Mouse (Mus musculus) stomach, embryonic 16.5 days (tissue): ENCODE results near the gene Rab13. TPM values are rescaled to one million over a fixed set of nuclear protein-coding genes. Genes with fewer than 3 reads are reported as not detected.
"Not testable (repeated sequence)": the region's sequence is repeated elsewhere in the genome, so short reads cannot be mapped to it uniquely, and the experiment has no call there.

Experiments
- ATAC-seq: fragments of 200-750 bp; cut with Nextera tagmentation; 2 replicates; pipeline ENCODE4 v1.8.0; 2017; ENCODE audit warnings: moderate number of reproducible peaks, moderate TSS enrichment; ENCODE audit not compliant: insufficient read depth, low FRiP score
- H3K27ac ChIP-seq: fragments of 300-500 bp; sonication (generic); 2 replicates; pipeline ENCODE4 v1.5.1; 2014; ENCODE audit warnings: low read length
- H3K27me3 ChIP-seq: fragments of 300-500 bp; sonication (generic); 2 replicates; pipeline ENCODE4 v1.6.1; 2014; ENCODE audit warnings: low read length, control low read depth, mixed read lengths; ENCODE audit not compliant: control insufficient read depth, insufficient read depth
- H3K36me3 ChIP-seq: fragments of 300-500 bp; sonication (generic); 2 replicates; pipeline ENCODE4 v1.6.1; 2014; ENCODE audit warnings: low read length; ENCODE audit not compliant: control insufficient read depth, insufficient read depth
- H3K4me1 ChIP-seq: fragments of 300-500 bp; sonication (generic); 2 replicates; pipeline ENCODE4 v1.6.1; 2014; ENCODE audit warnings: low read length, control low read depth, mixed read lengths; ENCODE audit not compliant: control insufficient read depth, insufficient read depth
- H3K4me2 ChIP-seq: fragments of 300-500 bp; sonication (generic); 2 replicates; pipeline ENCODE4 v1.6.1; 2014; ENCODE audit warnings: low read depth, low read length, mixed read lengths
- H3K4me3 ChIP-seq: fragments of 300-500 bp; sonication (generic); replicated peaks from 2 replicates; pipeline ENCODE4 v1.5.1; 2014; ENCODE audit warnings: mild to moderate bottlenecking, low read length
- H3K9ac ChIP-seq: fragments of 300-500 bp; sonication (generic); 2 replicates; pipeline ENCODE4 v1.6.1; 2014; ENCODE audit warnings: low read length
- H3K9me3 ChIP-seq: fragments of 300-500 bp; sonication (generic); replicated peaks from 2 replicates; pipeline ENCODE4 v1.6.1; 2016; ENCODE audit warnings: low read length, control low read depth; ENCODE audit not compliant: control insufficient read depth
- WGBS: fragments of 180-500 bp; shearing (Covaris S2); extraction: QIAGEN DNeasy Blood & Tissue Kit; methylation state at CpG from one replicate; pipeline ENCODE4 v1.1.7; 2014; 5-methylcytosine and 5-hydroxymethylcytosine counted together
- polyA plus RNA-seq: library from polyadenylated mRNA; unstranded; fragments of >200 nt; fragmentation: Nextera tagmentation; extraction: Ambion mirVana; gene quantifications from 2 replicates; pipeline ENCODE4 v1.2.1, GENCODE M21; 2015

Rab13 gene
- polyA plus RNA-seq, 1 experiment from 2014 or later = 33.1 TPM

GRCm38 (mm10) chr3:90241669-90242358 is 28.3 kb downstream of the Rab13 start:
- WGBS = 83% methylated on average over 10 of the region's 10 CpGs
- peaks cover 14% of the 10 kb centered on the region; the same call in 1 of the 2 replicates for H3K4me1 ChIP-seq
- peak overlapping the region; percentile 44 for H3K4me3 ChIP-seq
- no peaks in the 10 kb centered on the region for H3K27me3 ChIP-seq
- H3K4me2 ChIP-seq = peak overlapping the region; percentile 64; the same call in 1 of the 2 replicates
- no peak for ATAC-seq
- H3K36me3 ChIP-seq = no peaks in the 10 kb centered on the region
- no peaks in the 10 kb centered on the region for H3K9me3 ChIP-seq
- H3K27ac ChIP-seq = no peak overlapping the region
- peak overlapping the region; percentile 23; the same call in 1 of the 2 replicates for H3K9ac ChIP-seq

GRCm38 (mm10) chr3:90242984-90243775 is 29.7 kb downstream of the Rab13 start, which contains the start of gene Creb3l4:
Gene Creb3l4 (minus strand): TSS chr3:90243512.
- Histone ChIP-seq H3K27me3 (no peaks in the 10 kb centered on the region), H3K36me3 (no peaks in the 10 kb centered on the region), H3K9ac (peak within 1 kb of the TSS; percentile 72), H3K27ac (peak within 1 kb of the TSS; percentile 85), H3K4me1 (peaks cover 14% of the 10 kb centered on the region; the same call in 1 of the 2 replicates), H3K4me2 (peak within 1 kb of the TSS; percentile 64), H3K9me3 (no peaks in the 10 kb centered on the region), H3K4me3 (peak within 1 kb of the TSS; percentile 44)
- WGBS = 7% methylated on average over 19 of the region's 19 CpGs
- ATAC-seq = peak; percentile 77

- peaks cover 22% of the 10 kb centered on the region for H3K4me1 ChIP-seq
- no peak overlapping the region for H3K4me3 ChIP-seq
- H3K27me3 ChIP-seq = no peaks in the 10 kb centered on the region
- H3K4me2 ChIP-seq = no peak overlapping the region
- no peaks in the 10 kb centered on the region for H3K9me3 ChIP-seq
- 47% methylated on average over 2 of the region's 2 CpGs for WGBS
- no peak overlapping the region for H3K9ac ChIP-seq
- H3K27ac ChIP-seq = peak overlapping the region; percentile 42
- peaks cover 4% of the 10 kb centered on the region for H3K36me3 ChIP-seq
- no peak for ATAC-seq
These were observed 31.9 kb downstream of the Rab13 start for GRCm38 (mm10) chr3:90245406-90245805.

GRCm38 (mm10) chr3:90247630-90247959 is 34.1 kb downstream of the Rab13 start:
- Histone ChIP-seq H3K9me3 (no peaks in the 10 kb centered on the region), H3K4me2 (peak overlapping the region; percentile 95), H3K27me3 (no peaks in the 10 kb centered on the region), H3K9ac (peak overlapping the region; percentile 96), H3K4me3 (peak overlapping the region; percentile 89), H3K36me3 (peaks cover 14% of the 10 kb centered on the region), H3K4me1 (peaks cover 20% of the 10 kb centered on the region), H3K27ac (peak overlapping the region; percentile 96)
- WGBS = under 1% methylated on average over 3 of the region's 3 CpGs
- ATAC-seq = no peak; the same call in 1 of the 2 replicates

GRCm38 (mm10) chr3:90247960-90248745 is 34.7 kb downstream of the Rab13 start, which contains the start of gene Slc39a1:
Gene Slc39a1 (plus strand): TSS chr3:90248172.
- Histone ChIP-seq H3K27me3 (no peaks in the 10 kb centered on the region), H3K4me3 (peak within 1 kb of the TSS; percentile 89), H3K4me1 (peaks cover 16% of the 10 kb centered on the region), H3K4me2 (peak within 1 kb of the TSS; percentile 95), H3K9me3 (no peaks in the 10 kb centered on the region), H3K27ac (peak within 1 kb of the TSS; percentile 96), H3K36me3 (peaks cover 14% of the 10 kb centered on the region), H3K9ac (peak within 1 kb of the TSS; percentile 96)
- ATAC-seq = peak; percentile 94
- WGBS = under 1% methylated on average over 44 of the region's 44 CpGs

- Histone ChIP-seq H3K4me2 (peak overlapping the region; percentile 95), H3K36me3 (peaks cover 14% of the 10 kb centered on the region), H3K27me3 (no peaks in the 10 kb centered on the region), H3K4me3 (peak overlapping the region; percentile 89), H3K9ac (peak overlapping the region; percentile 96), H3K4me1 (peaks cover 16% of the 10 kb centered on the region), H3K27ac (peak overlapping the region; percentile 96), H3K9me3 (no peaks in the 10 kb centered on the region)
- WGBS = 3% methylated on average over 10 of the region's 10 CpGs
- no peak for ATAC-seq
These were observed 35.2 kb downstream of the Rab13 start for GRCm38 (mm10) chr3:90248746-90249100.

GRCm38 (mm10) chr3:90250791-90251190 is 37.3 kb downstream of the Rab13 start:
- Histone ChIP-seq H3K4me2 (no peak overlapping the region), H3K9me3 (no peaks in the 10 kb centered on the region), H3K27ac (no peak overlapping the region), H3K9ac (no peak overlapping the region), H3K27me3 (no peaks in the 10 kb centered on the region), H3K4me3 (no peak overlapping the region), H3K4me1 (peaks cover 19% of the 10 kb centered on the region), H3K36me3 (peaks cover 14% of the 10 kb centered on the region)
- WGBS = 84% methylated on average over 6 of the region's 6 CpGs
- no peak for ATAC-seq

GRCm38 (mm10) chr3:90251731-90252226 is 38.3 kb downstream of the Rab13 start:
- H3K9ac ChIP-seq, H3K27me3 ChIP-seq, H3K9me3 ChIP-seq, H3K4me2 ChIP-seq, H3K27ac ChIP-seq, H3K4me3 ChIP-seq, ATAC-seq: not testable (repeated sequence)
- H3K4me1 ChIP-seq = peaks cover 14% of the 10 kb centered on the region
- peaks cover 14% of the 10 kb centered on the region for H3K36me3 ChIP-seq
- WGBS = 89% methylated on average over 9 of the region's 12 CpGs
